Mouse (Mus musculus) midbrain, postnatal 0 days (tissue): ENCODE measurements around the gene Slc25a5. TPM values are rescaled to one million over a fixed set of nuclear protein-coding genes. Genes with fewer than 3 reads are reported as not detected.
A peak's percentile ranks its signal among the peaks of the same experiment; 100 is the strongest.

ENCODE experiments used
- ATAC-seq: fragments of 200-750 bp; cut with Nextera tagmentation; 2 replicates; pipeline ENCODE4 v1.8.0; 2017; ENCODE audit warnings: moderate number of reproducible peaks, mild to moderate bottlenecking, moderate TSS enrichment, moderate library complexity; ENCODE audit not compliant: low FRiP score
- DNase-seq: peaks from one replicate; pipeline ENCODE4 v3.0.0-alpha.2; 2015; ENCODE audit warnings: low spot score
- H3K27ac ChIP-seq: fragments of 300-500 bp; sonication (generic); 2 replicates; pipeline ENCODE4 v1.5.1; 2014; ENCODE audit warnings: low read depth, mild to moderate bottlenecking, low read length, mixed read lengths
- H3K27me3 ChIP-seq: fragments of 300-500 bp; sonication (generic); 2 replicates; pipeline ENCODE4 v1.6.1; 2014; ENCODE audit warnings: low read length, control low read depth, mixed read lengths; ENCODE audit not compliant: insufficient read depth
- H3K36me3 ChIP-seq: fragments of 300-500 bp; sonication (generic); 2 replicates; pipeline ENCODE4 v1.6.1; 2014; ENCODE audit warnings: low read length, control low read depth, mixed read lengths; ENCODE audit not compliant: insufficient read depth
- H3K4me1 ChIP-seq: fragments of 300-500 bp; sonication (generic); 2 replicates; pipeline ENCODE4 v1.6.1; 2014; ENCODE audit warnings: mild to moderate bottlenecking, control low read depth, antibody characterized with exemption, low read length, mixed read lengths; ENCODE audit not compliant: insufficient read depth
- H3K4me2 ChIP-seq: fragments of 300-500 bp; sonication (generic); 2 replicates; pipeline ENCODE4 v1.6.1; 2014; ENCODE audit warnings: low read depth, mild to moderate bottlenecking, low read length, mixed read lengths; ENCODE audit not compliant: poor library complexity, severe bottlenecking
- H3K4me3 ChIP-seq: fragments of 300-500 bp; sonication (generic); 2 replicates; pipeline ENCODE4 v1.5.1; 2014; ENCODE audit warnings: low read depth, mild to moderate bottlenecking, low read length, moderate library complexity
- H3K9ac ChIP-seq: fragments of 300-500 bp; sonication (generic); replicated peaks from 2 replicates; pipeline ENCODE4 v1.6.1; 2014; ENCODE audit warnings: mild to moderate bottlenecking, low read length, moderate library complexity, mixed read lengths; ENCODE audit not compliant: poor library complexity, severe bottlenecking
- H3K9me3 ChIP-seq: fragments of 300-500 bp; sonication (generic); 2 replicates; pipeline ENCODE4 v1.6.1; 2016; ENCODE audit warnings: low read length, control low read depth
- CTCF ChIP-seq: IDR thresholded peaks from 2 replicates; pipeline ENCODE4 v1.5.1; 2016; ENCODE audit warnings: antibody characterized with exemption, mild to moderate bottlenecking
- WGBS: fragments of 180-500 bp; shearing (Covaris S2); extraction: QIAGEN DNeasy Blood & Tissue Kit; methylation state at CpG from one replicate; pipeline ENCODE4 v1.1.7; 2014; 5-methylcytosine and 5-hydroxymethylcytosine counted together
- polyA plus RNA-seq: library from polyadenylated mRNA; unstranded; fragments of >200 nt; fragmentation: Nextera tagmentation; extraction: Ambion mirVana; gene quantifications from 2 replicates; pipeline ENCODE4 v1.2.1, GENCODE M21; 2015
- total RNA-seq: library from RNA; depleted of rRNA; stranded (reverse); fragments of >200 nt; gene quantifications from 2 replicates; pipeline ENCODE4 v1.2.3, GENCODE M21; 2014

Gene Slc25a5
- total and polyA plus RNA-seq, 2 experiments from 2014 or later = 392 to 483 TPM

GRCm38 (mm10) chrX:36763934-36764317 lies 31.5 kb upstream of the Slc25a5 start:
- Histone ChIP-seq H3K9me3 (no peaks in the 10 kb centered on the region), H3K4me3 (no peak overlapping the region), H3K36me3 (no peaks in the 10 kb centered on the region), H3K9ac (no peak overlapping the region), H3K4me2 (no peak overlapping the region), H3K27ac (peak overlapping the region; percentile 48; the same call in 1 of the 2 replicates), H3K27me3 (no peaks in the 10 kb centered on the region), H3K4me1 (no peaks in the 10 kb centered on the region)
- no peak for TF ChIP-seq CTCF
- peak; percentile 42 for DNase-seq
- WGBS = 32% methylated on average over 2 of the region's 2 CpGs
- no peak for ATAC-seq

GRCm38 (mm10) chrX:36767386-36767785 lies 28.1 kb upstream of the Slc25a5 start:
- Histone ChIP-seq H3K4me1 (no peaks in the 10 kb centered on the region), H3K27ac (no peak overlapping the region), H3K4me3 (no peak overlapping the region), H3K9me3 (no peaks in the 10 kb centered on the region), H3K27me3 (no peaks in the 10 kb centered on the region), H3K9ac (no peak overlapping the region), H3K4me2 (no peak overlapping the region), H3K36me3 (no peaks in the 10 kb centered on the region)
- TF ChIP-seq CTCF = no peak
- WGBS = 49% methylated on average over 5 of the region's 5 CpGs
- ATAC-seq (no peak), DNase-seq (no peak)

GRCm38 (mm10) chrX:36772591-36772990 lies 22.9 kb upstream of the Slc25a5 start:
- Histone ChIP-seq H3K27me3 (no peaks in the 10 kb centered on the region), H3K9me3 (no peaks in the 10 kb centered on the region), H3K4me2 (no peak overlapping the region), H3K9ac (no peak overlapping the region), H3K27ac (no peak overlapping the region), H3K4me3 (no peak overlapping the region), H3K4me1 (no peaks in the 10 kb centered on the region), H3K36me3 (no peaks in the 10 kb centered on the region)
- DNase-seq = no peak
- TF ChIP-seq CTCF = no peak
- 85% methylated on average over 6 of the region's 6 CpGs for WGBS
- ATAC-seq = no peak

- H3K27me3 ChIP-seq = no peaks in the 10 kb centered on the region
- H3K27ac ChIP-seq = no peak overlapping the region
- H3K4me3 ChIP-seq = no peak overlapping the region
- WGBS = 95% methylated on average over 5 of the region's 5 CpGs
- no peaks in the 10 kb centered on the region for H3K9me3 ChIP-seq
- H3K36me3 ChIP-seq = no peaks in the 10 kb centered on the region
- no peak for TF ChIP-seq CTCF
- H3K9ac ChIP-seq = no peak overlapping the region
- no peaks in the 10 kb centered on the region for H3K4me1 ChIP-seq
- ATAC-seq (no peak), DNase-seq (no peak)
- no peak overlapping the region for H3K4me2 ChIP-seq
These were observed 19.9 kb upstream of the Slc25a5 start for GRCm38 (mm10) chrX:36775520-36775919.

- ATAC-seq (no peak), DNase-seq (no peak)
- no peaks in the 10 kb centered on the region for H3K4me1 ChIP-seq
- H3K36me3 ChIP-seq = no peaks in the 10 kb centered on the region
- H3K9ac ChIP-seq = no peak overlapping the region
- H3K4me2 ChIP-seq = no peak overlapping the region
- WGBS = 74% methylated on average over 4 of the region's 4 CpGs
- H3K9me3 ChIP-seq = no peaks in the 10 kb centered on the region
- no peaks in the 10 kb centered on the region for H3K27me3 ChIP-seq
- H3K27ac ChIP-seq = no peak overlapping the region
- H3K4me3 ChIP-seq = no peak overlapping the region
- no peak for TF ChIP-seq CTCF
These were observed 17.8 kb upstream of the Slc25a5 start for GRCm38 (mm10) chrX:36777694-36778093.

- Histone ChIP-seq H3K27ac (no peak overlapping the region), H3K36me3 (no peaks in the 10 kb centered on the region), H3K9me3 (no peaks in the 10 kb centered on the region), H3K4me3 (no peak overlapping the region), H3K27me3 (no peaks in the 10 kb centered on the region), H3K4me1 (no peaks in the 10 kb centered on the region), H3K9ac (no peak overlapping the region), H3K4me2 (no peak overlapping the region)
- DNase-seq = no peak
- no peak for ATAC-seq
- 72% methylated on average over 4 of the region's 4 CpGs for WGBS
- TF ChIP-seq CTCF = no peak
These were observed 6.1 kb upstream of the Slc25a5 start for GRCm38 (mm10) chrX:36789360-36789759.
